Mouse (Mus musculus) lung, adult 2 months (tissue): ENCODE data around the gene Lmntd1.

Experiments
- CTCF ChIP-seq: fragments of 200-500 bp; IDR thresholded peaks from 2 replicates; pipeline ENCODE4 v1.5.1; 2011; ENCODE audit warnings: mild to moderate bottlenecking, low read length, control low read depth; ENCODE audit not compliant: insufficient read depth
- POLR2A ChIP-seq: fragments of 200-500 bp; IDR thresholded peaks from 2 replicates; pipeline ENCODE4 v1.6.1; 2011; ENCODE audit warnings: low read depth, mild to moderate bottlenecking, control low read depth, low read length, borderline replicate concordance; ENCODE audit errors: extremely low read depth

DNA sequence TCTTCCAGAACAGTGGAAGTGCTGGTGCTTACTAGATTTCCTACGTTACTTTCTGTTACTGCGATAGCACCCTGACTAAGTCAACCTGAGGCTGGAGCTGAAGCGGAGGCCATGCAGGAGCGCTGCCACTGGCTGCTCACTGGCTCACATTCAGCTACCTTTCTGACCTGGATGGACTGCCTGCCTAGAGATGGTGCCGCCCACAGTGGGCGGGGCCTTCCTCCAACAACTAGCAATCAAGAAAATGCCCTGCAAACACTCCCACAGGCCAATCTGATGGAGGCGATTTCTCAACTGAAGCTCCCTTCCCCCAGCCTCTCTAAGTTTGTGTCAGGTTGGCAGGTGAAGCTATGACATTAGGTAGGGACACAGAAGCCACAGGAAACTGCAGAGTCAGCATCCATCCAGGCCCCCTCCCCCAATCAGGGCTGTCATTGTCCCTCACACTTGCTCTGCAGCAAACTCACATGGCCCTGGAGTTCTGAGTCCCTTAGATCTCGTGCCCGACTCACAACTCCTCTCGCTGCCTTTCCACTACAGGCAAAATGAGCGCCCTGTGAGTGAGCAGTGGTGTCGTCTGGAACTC, 252.9 kb downstream of the Lmntd1 start:
- TF ChIP-seq CTCF (no peak), POLR2A (no peak)
